Mouse (Mus musculus) heart, postnatal 0 days (tissue): ENCODE measurements around the gene Mrps2. TPM values are rescaled to one million over a fixed set of nuclear protein-coding genes. Genes with fewer than 3 reads are reported as not detected.

Experiments used
- ATAC-seq: fragments of 200-750 bp; cut with Nextera tagmentation; 2 replicates; pipeline ENCODE4 v1.8.0; 2017; ENCODE audit warnings: low read depth, moderate number of reproducible peaks, moderate library complexity; ENCODE audit not compliant: insufficient read depth
- DNase-seq: peaks from one replicate; pipeline ENCODE4 v3.0.0-alpha.2; 2016; ENCODE audit warnings: low spot score
- H3K27ac ChIP-seq: fragments of 300-500 bp; sonication (generic); 2 replicates; pipeline ENCODE4 v1.5.1; 2014; ENCODE audit warnings: low read depth, mild to moderate bottlenecking
- H3K27me3 ChIP-seq: fragments of 300-500 bp; sonication (generic); 2 replicates; pipeline ENCODE4 v1.6.1; 2014; ENCODE audit warnings: low read length, mixed read lengths; ENCODE audit not compliant: control insufficient read depth, insufficient read depth
- H3K36me3 ChIP-seq: fragments of 300-500 bp; sonication (generic); replicated peaks from 2 replicates; pipeline ENCODE4 v1.6.1; 2014; ENCODE audit warnings: low read length, mixed read lengths; ENCODE audit not compliant: control insufficient read depth, insufficient read depth
- H3K4me1 ChIP-seq: fragments of 300-500 bp; sonication (generic); 2 replicates; pipeline ENCODE4 v1.6.1; 2014; ENCODE audit warnings: antibody characterized with exemption; ENCODE audit not compliant: control insufficient read depth, insufficient read depth
- H3K4me2 ChIP-seq: fragments of 300-500 bp; sonication (generic); 2 replicates; pipeline ENCODE4 v1.6.1; 2014; ENCODE audit warnings: low read depth, mild to moderate bottlenecking, low read length, moderate library complexity
- H3K4me3 ChIP-seq: fragments of 300-500 bp; sonication (generic); 2 replicates; pipeline ENCODE4 v1.5.1; 2014; ENCODE audit warnings: low read depth, low read length
- H3K9ac ChIP-seq: fragments of 300-500 bp; sonication (generic); replicated peaks from 2 replicates; pipeline ENCODE4 v1.6.1; 2014; ENCODE audit warnings: low read depth, low read length, mixed read lengths
- H3K9me3 ChIP-seq: fragments of 300-500 bp; sonication (generic); replicated peaks from 2 replicates; pipeline ENCODE4 v1.6.1; 2016; ENCODE audit warnings: low read length; ENCODE audit not compliant: control insufficient read depth
- CTCF ChIP-seq: IDR thresholded peaks from 2 replicates; pipeline ENCODE4 v1.5.1; 2016; ENCODE audit warnings: antibody characterized with exemption, control low read depth, low read depth
- EP300 ChIP-seq: IDR thresholded peaks from 2 replicates; pipeline ENCODE4 v1.6.1; 2016; ENCODE audit warnings: antibody characterized with exemption, low read depth
- WGBS: fragments of 180-500 bp; shearing (Covaris S2); extraction: QIAGEN DNeasy Blood & Tissue Kit; methylation state at CpG from one replicate; pipeline ENCODE4 v1.1.7; 2014; 5-methylcytosine and 5-hydroxymethylcytosine counted together
- polyA plus RNA-seq: library from polyadenylated mRNA; unstranded; fragments of >200 nt; fragmentation: Nextera tagmentation; extraction: Ambion mirVana; gene quantifications from 2 replicates; pipeline ENCODE4 v1.2.1, GENCODE M21; 2015
- total RNA-seq: library from RNA; depleted of rRNA; stranded (reverse); fragments of >200 nt; gene quantifications from 2 replicates; pipeline ENCODE4 v1.2.3, GENCODE M21; 2014; ENCODE audit warnings: low replicate concordance

Gene Mrps2
- total and polyA plus RNA-seq, 2 experiments from 2014 or later: 29.8 to 45.0 TPM

DNA sequence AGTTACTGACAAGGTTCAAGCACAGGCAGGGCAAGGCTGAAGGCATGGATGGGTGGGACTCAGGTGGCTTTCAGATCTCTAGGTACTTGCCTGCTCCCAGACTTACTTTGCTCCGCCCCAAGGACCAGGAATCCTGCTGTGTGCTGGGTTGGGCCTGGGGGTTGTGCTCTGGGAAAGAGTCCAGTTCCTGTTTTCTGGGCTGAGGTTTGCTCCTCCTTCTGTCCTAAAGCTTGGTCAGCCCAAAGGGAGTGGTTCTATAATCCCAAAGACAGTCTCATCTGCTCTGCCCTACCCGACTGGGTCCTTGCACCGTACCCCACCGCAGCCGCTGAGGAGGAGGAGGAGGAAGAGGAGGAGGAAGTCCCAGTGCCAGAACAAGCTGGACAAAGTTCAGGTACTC, 28.8 kb downstream of the Mrps2 start, which contains the start of gene Gbgt1:
TSS of gene Gbgt1 (plus strand) at position 221 of the 400 bp plus-strand sequence.
- no peaks in the 10 kb centered on the region for H3K36me3 ChIP-seq
- H3K9ac ChIP-seq: no peak within 1 kb of the TSS
- H3K4me2 ChIP-seq: no peak within 1 kb of the TSS
- no peak within 1 kb of the TSS for H3K4me3 ChIP-seq
- TF ChIP-seq CTCF: no peak
- no peak for TF ChIP-seq EP300
- 81% methylated on average over 5 of the region's 5 CpGs for WGBS
- H3K27me3 ChIP-seq: no peaks in the 10 kb centered on the region
- no peaks in the 10 kb centered on the region for H3K4me1 ChIP-seq
- no peak within 1 kb of the TSS for H3K27ac ChIP-seq
- H3K9me3 ChIP-seq: no peaks in the 10 kb centered on the region
- ATAC-seq (no peak), DNase-seq (no peak)

DNA sequence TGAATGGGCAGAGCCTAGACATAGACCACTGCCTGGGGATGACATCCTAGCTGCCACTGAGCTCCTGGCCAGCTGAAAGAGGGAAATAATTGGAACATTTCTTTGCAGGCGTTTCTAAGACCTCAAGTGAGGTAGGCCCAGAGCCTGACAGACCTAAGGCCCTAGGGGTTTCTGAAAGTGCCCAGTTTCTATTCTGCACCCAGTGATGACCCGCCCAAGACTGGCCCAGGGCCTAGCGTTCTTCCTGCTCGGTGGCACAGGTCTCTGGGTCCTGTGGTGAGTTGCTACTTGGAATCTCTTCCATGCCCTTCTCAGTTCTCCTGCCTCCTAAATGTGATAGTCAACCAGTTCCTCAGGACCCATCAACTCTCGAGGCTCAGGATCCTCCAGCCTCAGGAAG, 29.7 kb downstream of the Mrps2 start:
- no peaks in the 10 kb centered on the region for H3K36me3 ChIP-seq
- ATAC-seq (no peak), DNase-seq (no peak)
- no peak overlapping the region for H3K4me3 ChIP-seq
- H3K4me2 ChIP-seq: no peak overlapping the region
- 79% methylated on average over 5 of the region's 5 CpGs for WGBS
- H3K27ac ChIP-seq: no peak overlapping the region
- no peaks in the 10 kb centered on the region for H3K9me3 ChIP-seq
- H3K27me3 ChIP-seq: no peaks in the 10 kb centered on the region
- TF ChIP-seq EP300 (no peak), CTCF (no peak)
- H3K4me1 ChIP-seq: no peaks in the 10 kb centered on the region
- H3K9ac ChIP-seq: no peak overlapping the region

DNA sequence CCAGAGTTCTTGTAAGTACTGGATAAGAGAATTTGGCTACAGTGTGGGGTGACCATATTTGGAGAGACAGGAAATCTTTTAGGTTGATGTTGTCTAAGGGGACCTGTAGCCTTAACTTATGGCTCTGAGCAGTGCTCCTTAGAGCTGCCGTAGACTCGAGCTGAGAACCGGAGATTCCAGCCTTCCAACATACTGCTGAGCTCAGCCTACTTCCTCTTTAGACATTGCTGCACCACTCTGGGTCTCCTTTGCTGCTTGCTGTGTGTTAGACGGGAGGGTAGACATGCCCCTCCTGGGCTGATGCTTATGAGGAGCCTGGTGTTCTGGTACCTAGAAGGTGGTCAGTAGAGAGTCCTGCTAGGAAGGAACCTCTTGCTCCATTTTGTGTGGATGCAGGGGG, 30.6 kb downstream of the Mrps2 start:
- Histone ChIP-seq H3K9ac (no peak overlapping the region), H3K4me1 (no peaks in the 10 kb centered on the region), H3K4me2 (no peak overlapping the region), H3K36me3 (no peaks in the 10 kb centered on the region), H3K27ac (no peak overlapping the region), H3K9me3 (no peaks in the 10 kb centered on the region), H3K27me3 (no peaks in the 10 kb centered on the region), H3K4me3 (no peak overlapping the region)
- no peak for ATAC-seq
- TF ChIP-seq CTCF: no peak
- no peak for TF ChIP-seq EP300
- 69% methylated on average over 4 of the region's 4 CpGs for WGBS
- no peak for DNase-seq

DNA sequence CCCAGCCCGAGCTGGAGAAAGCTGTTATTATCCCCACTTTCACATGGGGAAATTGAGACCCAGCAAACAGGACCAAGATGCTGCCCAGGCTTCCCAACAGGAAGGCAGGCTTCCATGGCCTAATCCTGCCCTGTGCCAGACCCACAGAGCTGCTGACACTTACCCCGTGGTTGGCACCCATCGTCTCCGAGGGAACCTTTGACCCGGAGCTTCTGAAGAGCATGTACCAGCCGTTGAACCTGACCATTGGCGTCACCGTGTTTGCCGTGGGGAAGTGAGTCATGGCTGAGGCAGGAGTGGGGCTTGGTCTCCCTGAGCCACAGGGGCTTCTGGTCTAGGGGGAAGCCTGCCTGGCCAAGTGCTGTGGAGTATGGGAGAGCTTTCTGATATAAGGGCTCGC, 35.1 kb downstream of the Mrps2 start:
- no peaks in the 10 kb centered on the region for H3K27me3 ChIP-seq

DNA sequence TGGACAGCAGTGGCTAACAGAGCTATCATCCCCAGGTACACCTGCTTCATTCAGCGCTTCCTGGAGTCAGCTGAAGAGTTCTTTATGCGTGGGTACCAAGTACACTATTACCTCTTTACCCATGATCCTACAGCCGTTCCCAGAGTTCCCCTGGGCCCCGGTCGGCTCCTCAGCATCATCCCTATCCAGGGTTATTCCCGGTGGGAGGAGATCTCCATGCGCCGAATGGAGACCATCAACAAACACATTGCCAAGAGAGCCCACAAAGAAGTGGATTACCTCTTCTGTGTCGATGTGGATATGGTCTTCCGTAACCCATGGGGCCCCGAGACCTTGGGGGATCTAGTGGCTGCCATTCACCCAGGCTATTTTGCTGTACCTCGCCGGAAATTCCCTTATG, 36.8 kb downstream of the Mrps2 start:
- H3K4me2 ChIP-seq: no peak overlapping the region
- no peaks in the 10 kb centered on the region for H3K36me3 ChIP-seq
- no peaks in the 10 kb centered on the region for H3K9me3 ChIP-seq
- no peaks in the 10 kb centered on the region for H3K4me1 ChIP-seq
- H3K9ac ChIP-seq: no peak overlapping the region
- DNase-seq (no peak), ATAC-seq (no peak)
- 86% methylated on average over 13 of the region's 13 CpGs for WGBS
- H3K4me3 ChIP-seq: no peak overlapping the region
- no peak for TF ChIP-seq CTCF
- no peak for TF ChIP-seq EP300
- no peak overlapping the region for H3K27ac ChIP-seq
- H3K27me3 ChIP-seq: no peaks in the 10 kb centered on the region

More for the DNA sequence above, 35.1 kb downstream of the Mrps2 start:
- no peaks in the 10 kb centered on the region for H3K4me1 ChIP-seq
- no peak for DNase-seq
- no peaks in the 10 kb centered on the region for H3K36me3 ChIP-seq
- TF ChIP-seq EP300 (no peak), CTCF (no peak)
- no peak overlapping the region for H3K4me2 ChIP-seq
- 74% methylated on average over 10 of the region's 10 CpGs for WGBS
- H3K9me3 ChIP-seq: no peaks in the 10 kb centered on the region
- no peak overlapping the region for H3K9ac ChIP-seq
- H3K4me3 ChIP-seq: no peak overlapping the region
- no peak overlapping the region for H3K27ac ChIP-seq
- ATAC-seq: no peak

DNA sequence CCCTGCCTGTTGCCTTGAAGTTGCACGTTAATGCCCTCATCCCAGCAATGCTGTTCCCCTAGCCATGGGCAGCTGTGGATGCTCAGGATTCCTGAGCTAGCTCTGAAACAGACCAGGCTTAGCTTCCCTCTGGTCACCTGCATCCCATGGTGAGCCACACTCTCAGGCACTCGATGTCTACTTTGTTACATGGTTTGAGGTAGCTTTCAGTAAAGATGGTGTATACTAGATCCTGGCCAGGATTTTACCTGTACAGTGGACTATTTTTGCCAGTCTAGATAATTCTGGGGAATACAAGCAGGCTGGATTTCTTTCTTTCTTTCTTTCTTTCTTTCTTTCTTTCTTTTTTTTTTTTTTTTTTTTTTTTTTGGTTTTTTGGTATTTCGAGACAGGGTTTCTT, 37.9 kb downstream of the Mrps2 start, which contains the start of gene Gm10134:
TSS of gene Gm10134 (plus strand) at position 301 of the 400 bp plus-strand sequence.
- H3K4me3 ChIP-seq: no peak within 1 kb of the TSS
- TF ChIP-seq EP300: no peak
- H3K27me3 ChIP-seq: no peaks in the 10 kb centered on the region
- ATAC-seq: no peak
- no peak within 1 kb of the TSS for H3K4me2 ChIP-seq
- no peak within 1 kb of the TSS for H3K27ac ChIP-seq
- no peaks in the 10 kb centered on the region for H3K4me1 ChIP-seq
- no peaks in the 10 kb centered on the region for H3K36me3 ChIP-seq
- DNase-seq: no peak
- 46% methylated on average over 3 of the region's 3 CpGs for WGBS
- no peak within 1 kb of the TSS for H3K9ac ChIP-seq
- no peaks in the 10 kb centered on the region for H3K9me3 ChIP-seq
